ENCODE assay signal across 9 mouse cellular contexts in the genomic region with DNA sequence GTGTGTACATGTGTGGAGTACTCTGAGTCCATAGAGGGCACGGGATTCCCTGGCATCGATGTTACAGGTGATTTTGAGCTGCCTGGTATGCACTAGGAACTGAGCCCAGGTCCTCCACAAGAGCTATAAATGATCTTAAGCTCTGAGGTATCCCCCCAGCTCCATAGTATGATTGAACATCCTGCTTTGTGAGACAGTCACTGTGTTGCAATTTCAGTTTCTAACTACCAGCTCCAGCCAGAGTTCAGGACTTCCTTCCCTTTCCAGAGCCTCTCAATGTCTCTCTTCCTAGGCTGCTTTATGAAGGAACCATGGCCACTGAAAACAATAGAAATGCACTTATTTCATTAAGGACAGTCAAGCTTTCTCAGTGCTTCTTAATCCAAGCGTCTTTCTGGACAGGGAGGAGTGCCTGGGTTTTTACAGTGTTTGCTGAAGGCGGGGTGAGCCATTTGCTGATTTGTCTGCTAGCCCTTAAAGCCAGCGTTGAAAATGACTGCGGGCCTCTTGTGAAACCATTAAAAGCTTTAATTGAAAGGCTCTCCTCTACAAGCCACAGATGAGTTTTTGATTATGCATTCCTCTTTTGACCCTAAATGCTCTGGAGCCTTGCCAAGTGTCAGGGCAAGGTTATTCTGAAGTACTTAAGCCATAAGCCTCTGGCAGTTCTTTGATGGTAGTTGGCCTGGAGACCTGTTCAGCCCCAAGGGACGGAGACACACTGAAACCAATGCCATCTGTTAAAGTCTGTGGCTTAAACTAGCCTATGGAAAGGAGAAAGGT.
A peak's percentile ranks its signal among the peaks of the same experiment; 100 is the strongest.
DNase-seq lines count a peak whose midpoint lies in the region; ATAC-seq and TF ChIP-seq lines count a peak whose summit lies in the region.
"Had no signal": no experiment of that assay in that cellular context is flagged by ENCODE, and none has a peak within 500 bp of the region (broad histone marks: within the 10 kb centered on the region; RNA-seq: fewer than 3 reads in every experiment).

No protein-coding gene starts in this region.

- H3K9me3 ChIP-seq in lung, embryonic 14.5 days (ENCODE audit: low read depth, low read length): no peaks in the 10 kb centered on the region
- H3K9me3 ChIP-seq in embryonic facial prominence, embryonic 12.5 days: no peaks in the 10 kb centered on the region
- H3K9me3 ChIP-seq: limb, embryonic 15.5 days had no signal

- H3K36me3 ChIP-seq in lung, embryonic 14.5 days (ENCODE audit: insufficient read depth): no peaks in the 10 kb centered on the region
- H3K36me3 ChIP-seq in embryonic facial prominence, embryonic 12.5 days: no peaks in the 10 kb centered on the region
- H3K36me3 ChIP-seq in myocyte (ENCODE audit: control insufficient read depth, insufficient read depth): no peaks in the 10 kb centered on the region
- H3K36me3 ChIP-seq: limb, embryonic 15.5 days had no signal

- no peak for TF ChIP-seq CTCF in lung, embryonic 14.5 days (IDR thresholded peaks at IDR 0.05; ENCODE audit: low read depth)

- no peak overlapping the region for H3K4me3 ChIP-seq in lung, embryonic 14.5 days (ENCODE audit: low read depth, low read length)
- H3K4me3 ChIP-seq in embryonic facial prominence, embryonic 12.5 days: no peak overlapping the region
- H3K4me3 ChIP-seq in myocyte: no peak overlapping the region
- H3K4me3 ChIP-seq: erythroblast, embryonic 14.5 days; limb, embryonic 15.5 days had no signal

- no peaks in the 10 kb centered on the region for H3K27me3 ChIP-seq in lung, embryonic 14.5 days (ENCODE audit: insufficient read depth, low read length)
- H3K27me3 ChIP-seq in embryonic facial prominence, embryonic 12.5 days: no peaks in the 10 kb centered on the region
- no peaks in the 10 kb centered on the region for H3K27me3 ChIP-seq in myocyte (ENCODE audit: control insufficient read depth, insufficient read depth, insufficient read length)
- H3K27me3 ChIP-seq: limb, embryonic 15.5 days had no signal

- no peak for ATAC-seq in lung, embryonic 14.5 days (ENCODE audit: insufficient read depth)
- ATAC-seq in embryonic facial prominence, embryonic 12.5 days (ENCODE audit: insufficient number of reproducible peaks, insufficient read depth, low FRiP score, low TSS enrichment): 0 out of 2 replicates have a peak, but pooled peaks have one; percentile 52
- ATAC-seq in megakaryocyte-erythroid progenitor cell, adult 5-6 weeks (replicated peaks; ENCODE audit: low FRiP score, low TSS enrichment, poor library complexity, severe bottlenecking): no peak

- no peaks in the 10 kb centered on the region for H3K4me1 ChIP-seq in lung, embryonic 14.5 days (ENCODE audit: insufficient read depth)
- H3K4me1 ChIP-seq in embryonic facial prominence, embryonic 12.5 days: peaks cover 10% of the 10 kb centered on the region; the same call in 1 of the 2 replicates

- DNase-seq in lung, embryonic 14.5 days: peak; percentile 8
- no peak for DNase-seq in lung, postnatal 25 days (ENCODE audit: low spot score)
- DNase-seq in kidney, postnatal 25 days: peak; percentile 51 to 52
- DNase-seq in ovary, postnatal 36 days (ENCODE audit: low spot score): no peak

- 42% methylated on average over 7 of the region's 7 CpGs for WGBS in lung, embryonic 14.5 days
- 30% methylated on average over 7 of the region's 7 CpGs for WGBS in embryonic facial prominence, embryonic 12.5 days

- H3K79me2 ChIP-seq in myocyte (ENCODE audit: control insufficient read depth, insufficient read depth): no peaks in the 10 kb centered on the region

- H3ac ChIP-seq in myocyte (ENCODE audit: control insufficient read depth, insufficient read length): no peak overlapping the region

- H3K4me2 ChIP-seq in lung, embryonic 14.5 days: no peak overlapping the region
- no peak overlapping the region for H3K4me2 ChIP-seq in embryonic facial prominence, embryonic 12.5 days (replicated peaks)
- H3K4me2 ChIP-seq in myocyte (ENCODE audit: low read depth): peak overlapping the region; percentile 16
- H3K4me2 ChIP-seq: limb, embryonic 15.5 days had no signal

- no peak overlapping the region for H3K9ac ChIP-seq in lung, embryonic 14.5 days
- H3K9ac ChIP-seq in embryonic facial prominence, embryonic 12.5 days: no peak overlapping the region
- H3K9ac ChIP-seq: limb, embryonic 15.5 days had no signal

- no peak overlapping the region for H3K27ac ChIP-seq in lung, embryonic 14.5 days (ENCODE audit: low read depth)
- H3K27ac ChIP-seq in embryonic facial prominence, embryonic 12.5 days: no peak overlapping the region
- H3K27ac ChIP-seq: limb, embryonic 15.5 days had no signal

- TF ChIP-seq POLR2A in myocyte (IDR thresholded peaks at IDR 0.05; ENCODE audit: insufficient read length, low read depth): no peak

TF ChIP-seq in myocyte, 11 proteins besides CTCF, POLR2A, EP300 and RAD21:
- TF ChIP-seq MAX (IDR thresholded peaks at IDR 0.05; ENCODE audit: low read depth) (no peak), SRF (IDR thresholded peaks at IDR 0.05; ENCODE audit: control insufficient read depth, insufficient read length, low read depth) (no peak), MYOG (IDR thresholded peaks at IDR 0.05; ENCODE audit: control insufficient read depth in 1 of 3, insufficient read depth in 1 of 3, insufficient read length in 2 of 3, low read depth in 2 of 3) (no peak), POLR2AphosphoS2 (IDR thresholded peaks at IDR 0.05; ENCODE audit: insufficient read length, low read depth) (no peak)

Comparison
In these comparisons a context has a peak if more than half of its experiments do, and no peak if none do; other contexts are left out.
1. DNase-seq: peak in lung, embryonic 14.5 days (single experiment) and kidney, postnatal 25 days (2 of 2); none in lung, postnatal 25 days (single experiment) and ovary, postnatal 36 days (single experiment).